Mouse (Mus musculus): ENCODE data around the gene Mettl9. TPM values are rescaled to one million over a fixed set of nuclear protein-coding genes. Genes with fewer than 3 reads are reported as not detected.

Mettl9 gene
- total and polyA plus RNA-seq, 3 experiments: 23.5 to 85.1 (median 80.7) TPM

DNA sequence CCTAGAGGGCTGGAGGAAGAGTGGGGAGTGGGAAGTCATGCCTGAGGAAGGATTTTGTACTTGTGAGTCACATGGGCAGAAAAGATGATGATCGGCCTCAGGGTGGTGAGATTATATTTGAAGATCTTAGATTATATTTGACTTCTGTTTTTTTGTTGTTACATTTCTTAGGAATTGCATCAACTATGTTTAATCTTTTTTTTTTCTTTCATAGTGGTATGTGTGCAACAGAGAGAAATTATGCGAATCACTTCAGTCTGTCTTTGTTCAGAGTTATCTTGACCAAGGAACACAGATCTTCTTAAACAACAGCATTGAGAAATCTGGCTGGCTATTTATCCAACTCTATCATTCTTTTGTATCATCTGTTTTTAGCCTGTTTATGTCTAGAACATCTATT, 13.4 kb downstream of the Mettl9 start:
- H3K36me3 ChIP-seq (ENCODE audit: control insufficient read depth, insufficient read depth, low read length): peaks cover 35% of the 10 kb centered on the region
- H3K79me2 ChIP-seq (replicated peaks; ENCODE audit: control insufficient read depth, insufficient read depth, low read length): peaks cover 4% of the 10 kb centered on the region
- H3K27ac ChIP-seq: no peak overlapping the region
- TF ChIP-seq POLR2A (IDR thresholded peaks at IDR 0.05; ENCODE audit: insufficient read depth, low read depth, low read length) (no peak), CTCF (IDR thresholded peaks at IDR 0.05) (no peak), EP300 (IDR thresholded peaks at IDR 0.05; ENCODE audit: insufficient read depth, low read depth, low read length) (no peak)
- H3K4me3 ChIP-seq: no peak overlapping the region
- H3K9ac ChIP-seq (ENCODE audit: low read depth, low read length): no peak overlapping the region
- intact Hi-C loops (cut with DNase I): no loop called here
- no peaks in the 10 kb centered on the region for H3K27me3 ChIP-seq (ENCODE audit: control insufficient read depth, insufficient read depth, low read length)
- peaks cover 9% of the 10 kb centered on the region for H3K4me1 ChIP-seq (ENCODE audit: control insufficient read depth, insufficient read depth, low read length)
- 83% methylated on average over 2 of the region's 2 CpGs for WGBS
- DNase-seq: no peak

DNA sequence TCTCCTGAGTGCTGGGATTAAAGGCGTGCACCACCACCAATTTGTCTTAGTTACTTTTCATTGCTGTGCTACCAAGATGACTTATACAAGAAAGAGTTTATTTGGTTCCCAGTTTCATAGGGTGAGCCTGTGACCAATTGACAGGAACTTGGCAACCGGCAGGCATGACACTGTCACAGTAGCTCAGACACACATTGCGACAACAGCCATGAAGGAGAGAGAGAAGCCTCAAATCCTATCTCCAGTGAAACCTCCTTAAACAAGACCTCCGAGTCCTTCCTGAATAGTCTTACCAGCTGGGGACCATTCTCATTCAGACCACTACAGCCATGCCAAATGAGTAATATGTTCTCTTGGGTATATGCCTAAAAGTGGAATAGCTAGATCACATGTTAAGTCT, 18.8 kb downstream of the Mettl9 start:
- TF ChIP-seq POLR2A (IDR thresholded peaks at IDR 0.05; ENCODE audit: insufficient read depth, low read depth, low read length) (no peak), EP300 (IDR thresholded peaks at IDR 0.05; ENCODE audit: insufficient read depth, low read depth, low read length) (no peak), CTCF (IDR thresholded peaks at IDR 0.05) (no peak)
- no peaks in the 10 kb centered on the region for H3K4me1 ChIP-seq (ENCODE audit: control insufficient read depth, insufficient read depth, low read length)
- H3K79me2 ChIP-seq (replicated peaks; ENCODE audit: control insufficient read depth, insufficient read depth, low read length): peaks cover 2% of the 10 kb centered on the region
- H3K36me3 ChIP-seq (ENCODE audit: control insufficient read depth, insufficient read depth, low read length): peaks cover 11% of the 10 kb centered on the region
- no peak for DNase-seq
- H3K27me3 ChIP-seq (ENCODE audit: control insufficient read depth, insufficient read depth, low read length): no peaks in the 10 kb centered on the region
- no peak overlapping the region for H3K4me3 ChIP-seq
- 68% methylated on average over 4 of the region's 4 CpGs for WGBS
- no peak overlapping the region for H3K9ac ChIP-seq (ENCODE audit: low read depth, low read length)
- intact Hi-C loops (cut with DNase I): no loop called here
- H3K27ac ChIP-seq: no peak overlapping the region

DNA sequence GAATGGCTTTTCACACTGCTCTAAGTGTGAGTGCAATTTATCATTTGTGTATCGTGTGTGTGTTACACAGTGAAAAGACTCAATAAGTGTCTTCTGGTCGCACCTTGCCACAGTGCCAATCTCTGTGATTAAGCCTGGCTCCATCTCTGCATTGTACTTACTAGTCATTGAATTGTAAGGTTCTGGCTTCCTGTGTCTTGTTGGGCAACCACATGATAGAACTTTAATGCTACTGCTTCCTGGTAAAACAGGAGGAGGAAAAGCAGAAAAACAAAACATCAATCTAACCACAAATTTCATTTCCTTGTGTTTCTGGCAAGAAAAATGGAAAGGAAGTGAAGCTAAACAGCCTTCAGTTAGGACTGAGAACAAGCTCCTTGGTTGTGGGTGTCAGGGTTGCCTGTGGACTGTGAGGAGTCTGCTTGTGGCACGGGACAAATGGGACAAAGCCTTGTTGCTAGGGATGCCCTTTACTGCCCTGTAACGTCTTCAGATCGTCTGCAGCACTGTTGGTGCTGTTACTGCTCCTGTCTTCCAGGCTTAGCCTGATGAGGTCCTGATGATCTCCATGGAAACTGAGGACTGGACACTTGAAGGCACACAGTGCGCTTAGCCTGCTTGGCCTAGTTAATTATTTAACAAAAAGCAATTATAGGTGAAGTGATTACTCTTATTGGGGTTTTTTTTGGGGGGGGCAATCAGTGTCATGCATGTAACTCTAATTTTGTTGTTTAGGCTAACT, 25.4 kb downstream of the Mettl9 start:
- intact Hi-C loops (cut with DNase I): loop anchor here (5.0 kb wide), 1 partner anchor 217 kb away; the partner anchor contains the start of gene Eef2k
- Histone ChIP-seq H3K4me3 (no peak overlapping the region), H3K36me3 (ENCODE audit: control insufficient read depth, insufficient read depth, low read length) (0 out of 2 replicates have a peak, but pooled peaks cover 2% of the 10 kb centered on the region), H3K79me2 (replicated peaks; ENCODE audit: control insufficient read depth, insufficient read depth, low read length) (no peaks in the 10 kb centered on the region), H3K4me1 (ENCODE audit: control insufficient read depth, insufficient read depth, low read length) (peaks cover 3% of the 10 kb centered on the region), H3K27ac (peak overlapping the region; percentile 11; the same call in 1 of the 2 replicates), H3K27me3 (ENCODE audit: control insufficient read depth, insufficient read depth, low read length) (no peaks in the 10 kb centered on the region), H3K9ac (ENCODE audit: low read depth, low read length) (no peak overlapping the region)
- no peak for DNase-seq
- WGBS: 54% methylated on average over 6 of the region's 6 CpGs
- TF ChIP-seq CTCF (IDR thresholded peaks at IDR 0.05) (no peak), POLR2A (IDR thresholded peaks at IDR 0.05; ENCODE audit: insufficient read depth, low read depth, low read length) (no peak), EP300 (IDR thresholded peaks at IDR 0.05; ENCODE audit: insufficient read depth, low read depth, low read length) (no peak)

DNA sequence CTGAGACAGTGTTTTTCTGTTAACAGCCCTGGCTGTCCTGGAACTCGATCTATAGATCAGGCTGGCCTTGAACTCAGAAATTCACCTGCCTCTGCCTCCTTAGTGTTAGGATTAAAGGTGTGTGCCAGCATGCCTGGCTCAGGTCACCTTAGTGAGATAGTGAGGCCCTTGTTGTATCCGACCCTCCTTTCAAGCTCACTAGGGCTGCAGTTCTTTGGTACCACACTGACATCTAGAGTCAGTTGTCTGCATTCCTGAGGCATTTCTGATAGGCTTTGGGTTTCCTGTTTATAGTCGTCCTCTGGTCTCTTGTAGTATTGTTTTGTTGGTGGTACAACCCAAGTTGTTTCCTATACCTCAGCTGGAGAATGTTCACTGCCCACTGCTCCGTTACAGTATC, 30.1 kb downstream of the Mettl9 start:
- Histone ChIP-seq H3K27me3 (ENCODE audit: control insufficient read depth, insufficient read depth, low read length) (no peaks in the 10 kb centered on the region), H3K9ac (ENCODE audit: low read depth, low read length) (no peak overlapping the region), H3K27ac (no peak overlapping the region), H3K36me3 (ENCODE audit: control insufficient read depth, insufficient read depth, low read length) (no peaks in the 10 kb centered on the region), H3K79me2 (replicated peaks; ENCODE audit: control insufficient read depth, insufficient read depth, low read length) (no peaks in the 10 kb centered on the region), H3K4me3 (no peak overlapping the region), H3K4me1 (ENCODE audit: control insufficient read depth, insufficient read depth, low read length) (peaks cover 3% of the 10 kb centered on the region)
- DNase-seq: no peak
- 33% methylated on average over 4 of the region's 4 CpGs for WGBS
- TF ChIP-seq EP300 (IDR thresholded peaks at IDR 0.05; ENCODE audit: insufficient read depth, low read depth, low read length): no peak
- TF ChIP-seq CTCF (IDR thresholded peaks at IDR 0.05): peak; percentile 77
- intact Hi-C loops (cut with DNase I): loop anchor here (1.0 to 5.0 kb wide), 3 partner anchors 44 to 222 kb away; partner anchors contain the start of gene Eef2k

DNA sequence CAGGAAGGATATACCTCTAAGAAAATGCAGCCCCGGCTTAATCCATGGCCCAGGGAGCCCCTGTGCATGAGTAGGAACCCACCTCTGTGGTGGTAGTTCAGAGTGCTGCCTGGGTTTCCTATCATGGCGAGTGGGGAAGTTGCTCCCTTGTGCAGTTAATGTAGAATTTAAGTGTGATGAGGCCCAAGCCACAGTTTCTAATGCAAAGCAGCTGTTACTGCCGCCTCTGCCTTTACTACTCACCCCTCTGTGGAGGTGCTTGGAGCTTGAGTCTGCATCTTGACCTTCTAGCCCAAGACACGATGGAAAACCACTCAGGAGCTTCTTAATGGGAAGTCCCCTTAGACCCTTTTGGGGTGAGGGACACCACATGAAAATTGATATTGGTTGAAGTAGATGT, 37.0 kb downstream of the Mettl9 start:
- TF ChIP-seq CTCF (IDR thresholded peaks at IDR 0.05): no peak
- TF ChIP-seq EP300 (IDR thresholded peaks at IDR 0.05; ENCODE audit: insufficient read depth, low read depth, low read length): no peak
- no peak for TF ChIP-seq POLR2A (IDR thresholded peaks at IDR 0.05; ENCODE audit: insufficient read depth, low read depth, low read length)
- H3K27me3 ChIP-seq (ENCODE audit: control insufficient read depth, insufficient read depth, low read length): no peaks in the 10 kb centered on the region
- no peak overlapping the region for H3K9ac ChIP-seq (ENCODE audit: low read depth, low read length)
- WGBS: 90% methylated on average over 4 of the region's 4 CpGs
- no peak overlapping the region for H3K4me3 ChIP-seq
- intact Hi-C loops (cut with DNase I): loop anchor here (5.0 to 10.0 kb wide), 3 partner anchors 34 to 574 kb away; partner anchors contain the start of genes Cdr2 and Mfsd13b
- DNase-seq: no peak
- H3K27ac ChIP-seq: no peak overlapping the region
- H3K4me1 ChIP-seq (ENCODE audit: control insufficient read depth, insufficient read depth, low read length): peaks cover 24% of the 10 kb centered on the region
- peaks cover 11% of the 10 kb centered on the region for H3K36me3 ChIP-seq (ENCODE audit: control insufficient read depth, insufficient read depth, low read length)
- H3K79me2 ChIP-seq (replicated peaks; ENCODE audit: control insufficient read depth, insufficient read depth, low read length): 0 out of 2 replicates have a peak, but pooled peaks cover 1% of the 10 kb centered on the region

DNA sequence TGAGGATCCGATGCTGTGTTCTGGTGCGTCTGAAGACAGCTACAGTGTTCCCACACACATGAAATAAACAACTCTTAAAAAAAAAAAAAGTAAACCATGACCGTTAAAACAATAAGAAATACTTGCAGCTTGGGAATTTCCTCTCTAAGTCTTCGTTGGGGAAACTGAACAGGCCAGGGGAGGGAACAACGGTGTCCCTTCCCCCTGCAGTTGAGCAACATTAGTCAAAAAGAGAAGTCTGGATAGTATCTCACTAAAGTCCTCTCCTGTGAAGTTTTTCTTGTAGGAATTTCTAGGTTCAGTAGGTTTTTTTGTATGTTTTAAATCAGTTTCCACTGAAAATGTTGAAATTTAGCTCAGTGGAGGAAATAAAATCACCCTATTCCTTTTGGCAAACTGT, 38.3 kb downstream of the Mettl9 start:
- H3K27me3 ChIP-seq (ENCODE audit: control insufficient read depth, insufficient read depth, low read length): no peaks in the 10 kb centered on the region
- H3K9ac ChIP-seq (ENCODE audit: low read depth, low read length): no peak overlapping the region
- no peak for DNase-seq
- H3K27ac ChIP-seq: peak overlapping the region; percentile 78
- 0 out of 2 replicates have a peak, but pooled peaks cover 1% of the 10 kb centered on the region for H3K79me2 ChIP-seq (replicated peaks; ENCODE audit: control insufficient read depth, insufficient read depth, low read length)
- intact Hi-C loops (cut with DNase I): loop anchor here (5.0 to 10.0 kb wide), 3 partner anchors 35 to 572 kb away; partner anchors contain the start of genes Cdr2 and Mfsd13b
- 53% methylated on average over 5 of the region's 5 CpGs for WGBS
- H3K4me1 ChIP-seq (ENCODE audit: control insufficient read depth, insufficient read depth, low read length): peaks cover 24% of the 10 kb centered on the region
- H3K4me3 ChIP-seq: no peak overlapping the region
- TF ChIP-seq EP300 (IDR thresholded peaks at IDR 0.05; ENCODE audit: insufficient read depth, low read depth, low read length) (no peak), POLR2A (IDR thresholded peaks at IDR 0.05; ENCODE audit: insufficient read depth, low read depth, low read length) (no peak)
- H3K36me3 ChIP-seq (ENCODE audit: control insufficient read depth, insufficient read depth, low read length): peaks cover 11% of the 10 kb centered on the region
